Mouse (Mus musculus) G1E (cell line): ENCODE measurements around the gene Tbc1d4. TPM values are rescaled to one million over a fixed set of nuclear protein-coding genes. Genes with fewer than 3 reads are reported as not detected.

Source experiments
- ATAC-seq: 2 replicates; pipeline ENCODE4 v1.8.0; 2016; ENCODE audit warnings: mild to moderate bottlenecking; ENCODE audit not compliant: insufficient number of reproducible peaks, poor library complexity, low FRiP score, severe bottlenecking; ENCODE audit errors: extremely low read depth
- DNase-seq: peaks from one replicate; pipeline ENCODE4 v3.0.0; 2012; ENCODE audit warnings: low spot score
- H3K27me3 ChIP-seq: 2 replicates; pipeline ENCODE4 v1.6.1; 2012; ENCODE audit warnings: mild to moderate bottlenecking, low read length, inconsistent platforms; ENCODE audit not compliant: insufficient read depth
- H3K36me3 ChIP-seq: replicated peaks from 2 replicates; pipeline ENCODE3; 2012; ENCODE audit warnings: mild to moderate bottlenecking, inconsistent platforms
- H3K4me1 ChIP-seq: 2 replicates; pipeline ENCODE4 v1.6.1; 2012; ENCODE audit warnings: low read depth, low read length, inconsistent platforms, mixed read lengths; ENCODE audit not compliant: insufficient read depth
- H3K4me3 ChIP-seq: 2 replicates; pipeline ENCODE4 v1.5.1; 2012; ENCODE audit warnings: low read depth, mild to moderate bottlenecking, inconsistent platforms, low read length, moderate library complexity, mixed read lengths
- H3K9me3 ChIP-seq: replicated peaks from 2 replicates; pipeline ENCODE4 v1.6.1; 2012; ENCODE audit warnings: inconsistent platforms
- CTCF ChIP-seq: IDR thresholded peaks from 2 replicates; pipeline ENCODE4 v1.5.1; 2012; ENCODE audit warnings: low read depth, low read length, inconsistent platforms, mixed read lengths
- GATA1 ChIP-seq: IDR thresholded peaks from 2 replicates; pipeline ENCODE4 v1.6.1; 2012; ENCODE audit warnings: borderline replicate concordance, low read length, inconsistent platforms, mixed read lengths
- GATA2 ChIP-seq: IDR thresholded peaks from 2 replicates; pipeline ENCODE4 v1.6.1; 2012; ENCODE audit warnings: low read depth, low read length, inconsistent platforms, borderline replicate concordance
- POLR2AphosphoS5 ChIP-seq: IDR thresholded peaks from 2 replicates; pipeline ENCODE4 v1.6.1; 2012; ENCODE audit warnings: low read depth, low read length, inconsistent platforms; ENCODE audit not compliant: insufficient replicate concordance
- TAL1 ChIP-seq: conservative IDR thresholded peaks from 2 replicates; pipeline ENCODE4 v1.6.1; 2012; ENCODE audit warnings: low read depth, low read length, inconsistent platforms, mixed read lengths
- polyA plus RNA-seq: library from polyadenylated mRNA; stranded (reverse); fragments of >175 nt; gene quantifications from 2 replicates; pipeline ENCODE4 v1.2.3, GENCODE M21; 2012
- total RNA-seq, 2 experiments: library from RNA; stranded (forward) in 1 of 2; stranded (reverse) in 1 of 2; fragments of 200-1000 nt in 1 of 2; fragments of >200 nt in 1 of 2; fragmentation: Nextera tagmentation in 1 of 2; gene quantifications; 2 replicates each; pipeline ENCODE4 v1.2.3; 2014 to 2017

Gene Tbc1d4
- total and polyA plus RNA-seq, 3 experiments: 0.33 TPM; not detected in 2

- Histone ChIP-seq H3K27me3 (no peaks in the 10 kb centered on the region), H3K4me1 (no peaks in the 10 kb centered on the region), H3K4me3 (no peak overlapping the region), H3K9me3 (peaks cover 49% of the 10 kb centered on the region), H3K36me3 (no peaks in the 10 kb centered on the region)
- ATAC-seq: no peak
- no peak for DNase-seq
- TF ChIP-seq GATA1 (no peak), CTCF (no peak), GATA2 (no peak), POLR2AphosphoS5 (no peak), TAL1 (no peak)
Observed at GRCm38 (mm10) chr14:101465893-101466292, 143.1 kb downstream of the Tbc1d4 start.

- no peaks in the 10 kb centered on the region for H3K4me1 ChIP-seq
- no peak for DNase-seq
- peaks cover 43% of the 10 kb centered on the region for H3K9me3 ChIP-seq
- ATAC-seq: no peak
- no peaks in the 10 kb centered on the region for H3K36me3 ChIP-seq
- no peaks in the 10 kb centered on the region for H3K27me3 ChIP-seq
- TF ChIP-seq POLR2AphosphoS5 (no peak), GATA2 (no peak), CTCF (no peak), TAL1 (no peak), GATA1 (no peak)
- H3K4me3 ChIP-seq: no peak overlapping the region
Observed at GRCm38 (mm10) chr14:101460768-101461167, 148.2 kb downstream of the Tbc1d4 start.

GRCm38 (mm10) chr14:101452915-101453314 is 156.1 kb downstream of the Tbc1d4 start:
- no peaks in the 10 kb centered on the region for H3K27me3 ChIP-seq
- peaks cover 33% of the 10 kb centered on the region for H3K9me3 ChIP-seq
- no peak overlapping the region for H3K4me3 ChIP-seq
- DNase-seq (no peak), ATAC-seq (no peak)
- no peaks in the 10 kb centered on the region for H3K4me1 ChIP-seq
- TF ChIP-seq TAL1 (no peak), GATA1 (no peak), GATA2 (no peak), POLR2AphosphoS5 (no peak), CTCF (no peak)
- no peaks in the 10 kb centered on the region for H3K36me3 ChIP-seq

- H3K36me3 ChIP-seq: no peaks in the 10 kb centered on the region
- DNase-seq (no peak), ATAC-seq (no peak)
- no peaks in the 10 kb centered on the region for H3K27me3 ChIP-seq
- H3K9me3 ChIP-seq: peaks cover 43% of the 10 kb centered on the region
- H3K4me1 ChIP-seq: no peaks in the 10 kb centered on the region
- no peak overlapping the region for H3K4me3 ChIP-seq
- TF ChIP-seq POLR2AphosphoS5 (no peak), TAL1 (no peak), GATA2 (no peak), GATA1 (no peak), CTCF (no peak)
Observed at GRCm38 (mm10) chr14:101447857-101448256, 161.1 kb downstream of the Tbc1d4 start.

- no peak for ATAC-seq
- no peak overlapping the region for H3K4me3 ChIP-seq
- no peaks in the 10 kb centered on the region for H3K36me3 ChIP-seq
Observed at GRCm38 (mm10) chr14:101445205-101445604, 163.8 kb downstream of the Tbc1d4 start.

GRCm38 (mm10) chr14:101437925-101438324 is 171.1 kb downstream of the Tbc1d4 start:
- no peak for ATAC-seq

More at GRCm38 (mm10) chr14:101445205-101445604, 163.8 kb downstream of the Tbc1d4 start:
- no peaks in the 10 kb centered on the region for H3K4me1 ChIP-seq
- no peak for TF ChIP-seq GATA1
- no peaks in the 10 kb centered on the region for H3K27me3 ChIP-seq
- H3K9me3 ChIP-seq: peaks cover 43% of the 10 kb centered on the region
- DNase-seq: no peak

GRCm38 (mm10) chr14:101430536-101430935 is 178.5 kb downstream of the Tbc1d4 start:
- ATAC-seq (no peak), DNase-seq (no peak)
- Histone ChIP-seq H3K36me3 (no peaks in the 10 kb centered on the region), H3K4me1 (no peaks in the 10 kb centered on the region), H3K9me3 (peaks cover 43% of the 10 kb centered on the region), H3K4me3 (no peak overlapping the region), H3K27me3 (no peaks in the 10 kb centered on the region)
- TF ChIP-seq POLR2AphosphoS5 (no peak), GATA1 (no peak)

More at GRCm38 (mm10) chr14:101437925-101438324, 171.1 kb downstream of the Tbc1d4 start:
- no peak for TF ChIP-seq GATA1
- no peak for TF ChIP-seq POLR2AphosphoS5
- no peak for TF ChIP-seq TAL1
- TF ChIP-seq GATA2: no peak
- TF ChIP-seq CTCF: no peak
- Histone ChIP-seq H3K4me3 (no peak overlapping the region), H3K27me3 (no peaks in the 10 kb centered on the region), H3K9me3 (peaks cover 40% of the 10 kb centered on the region), H3K4me1 (no peaks in the 10 kb centered on the region), H3K36me3 (no peaks in the 10 kb centered on the region)
- no peak for DNase-seq
